Mouse (Mus musculus) frontal cortex, postnatal 10 days (tissue): Measurements from ENCODE around the gene Mrps30.
"Not testable (repeated sequence)": the region's sequence is repeated elsewhere in the genome, so short reads cannot be mapped to it uniquely, and the experiment has no call there.

Source experiments
- DNase-seq, 2 experiments: peaks; one replicate each; pipeline ENCODE4 v3.0.0; 2022; ENCODE audit warnings: low spot score in 2 of 2, mixed read lengths in 1 of 2

Mrps30 gene

GRCm38 (mm10) chr13:118386511-118387447 lies at the start of gene Mrps30, which contains the start of gene B430218F22Rik:
Gene Mrps30 (minus strand): TSS chr13:118387252.
Gene B430218F22Rik (plus strand): TSS chr13:118386630.
- peak; percentile 89 to 95 for DNase-seq

GRCm38 (mm10) chr13:118420847-118421246 lies 33.8 kb upstream of the Mrps30 start:
- no peak for DNase-seq

GRCm38 (mm10) chr13:118420408-118420807 lies 33.4 kb upstream of the Mrps30 start:
- DNase-seq = no peak

- no peak for DNase-seq
Measured at GRCm38 (mm10) chr13:118418163-118418562, 31.1 kb upstream of the Mrps30 start.

- no peak for DNase-seq
Measured at GRCm38 (mm10) chr13:118411297-118411992, 24.4 kb upstream of the Mrps30 start.

GRCm38 (mm10) chr13:118403544-118403943 lies 16.5 kb upstream of the Mrps30 start:
- no peak for DNase-seq

GRCm38 (mm10) chr13:118400340-118400739 lies 13.3 kb upstream of the Mrps30 start:
- DNase-seq = no peak

GRCm38 (mm10) chr13:118395803-118396202 lies 8.8 kb upstream of the Mrps30 start:
- no peak for DNase-seq

- DNase-seq = not testable (repeated sequence)
Measured at GRCm38 (mm10) chr13:118387448-118387801, 373 bp upstream of the Mrps30 start.

GRCm38 (mm10) chr13:118380381-118380780 lies 6.7 kb downstream of the Mrps30 start:
- DNase-seq = no peak

- peak; percentile 16 to 47 for DNase-seq
Measured at GRCm38 (mm10) chr13:118379155-118379554, 7.9 kb downstream of the Mrps30 start.

GRCm38 (mm10) chr13:118372871-118373270 lies 14.2 kb downstream of the Mrps30 start:
- no peak for DNase-seq

- DNase-seq = no peak
Measured at GRCm38 (mm10) chr13:118365774-118366173, 21.3 kb downstream of the Mrps30 start.

GRCm38 (mm10) chr13:118363342-118363741 lies 23.7 kb downstream of the Mrps30 start:
- no peak for DNase-seq

GRCm38 (mm10) chr13:118350870-118351269 lies 36.2 kb downstream of the Mrps30 start:
- DNase-seq = no peak

- DNase-seq = no peak
Measured at GRCm38 (mm10) chr13:118350257-118350656, 36.8 kb downstream of the Mrps30 start.
